Comparison of ENCODE assay signal across 7 mouse cellular contexts in genomic region chr11:49794342-49795144, GRCm38 (mm10). TPM values are rescaled to one million over a fixed set of nuclear protein-coding genes. Genes with fewer than 3 reads are reported as not detected.
A peak's percentile ranks its signal among the peaks of the same experiment; 100 is the strongest.
DNase-seq lines count a peak whose midpoint lies in the region; ATAC-seq and TF ChIP-seq lines count a peak whose summit lies in the region.

No protein-coding gene starts in this region.

- no peak; the same call in 1 of the 2 replicates for ATAC-seq in hindbrain, embryonic 13.5 days (ENCODE audit: low FRiP score)
- ATAC-seq in midbrain, embryonic 16.5 days: peak; percentile 34

- WGBS in hindbrain, embryonic 13.5 days: under 1% methylated on average over 45 of the region's 45 CpGs
- WGBS in midbrain, embryonic 16.5 days: under 1% methylated on average over 45 of the region's 45 CpGs

- H3K9ac ChIP-seq in hindbrain, embryonic 13.5 days: peak overlapping the region; percentile 82
- H3K9ac ChIP-seq in midbrain, embryonic 16.5 days (ENCODE audit: low read depth, low read length): peak overlapping the region; percentile 78

- no peaks in the 10 kb centered on the region for H3K36me3 ChIP-seq in hindbrain, embryonic 13.5 days
- no peaks in the 10 kb centered on the region for H3K36me3 ChIP-seq in midbrain, embryonic 16.5 days (ENCODE audit: control insufficient read depth, insufficient read depth, low read length)

- DNase-seq in R1 (ENCODE audit: low read depth, low spot score) (peak; percentile 52), liver (peak; percentile 12), adipocyte (ENCODE audit: low spot score) (no peak)
- peak; percentile 15 for DNase-seq in brain, embryonic 14.5 days (ENCODE audit: low read depth)
- DNase-seq in gastrocnemius, adult 2 months: peak; percentile 76

- no peak for TF ChIP-seq POLR2A in brain, embryonic 14.5 days (IDR thresholded peaks at IDR 0.05; ENCODE audit: borderline replicate concordance, extremely low read depth, insufficient read depth, insufficient read length, poor library complexity, severe bottlenecking)

- no peaks in the 10 kb centered on the region for H3K9me3 ChIP-seq in hindbrain, embryonic 13.5 days
- 0 out of 2 replicates have a peak, but pooled peaks cover 2% of the 10 kb centered on the region for H3K9me3 ChIP-seq in midbrain, embryonic 16.5 days (replicated peaks; ENCODE audit: control insufficient read depth, low read length, poor library complexity, severe bottlenecking)

- intact Hi-C loops in gastrocnemius, adult 2 months (cut with DNase I): loop anchor here (10.0 kb wide), 1 partner anchor 70 kb away; no protein-coding TSS in a partner anchor

- H3K27me3 ChIP-seq in hindbrain, embryonic 13.5 days: peaks cover 27% of the 10 kb centered on the region
- H3K27me3 ChIP-seq in midbrain, embryonic 16.5 days (ENCODE audit: control insufficient read depth, insufficient read depth, low read depth, low read length): 0 out of 2 replicates have a peak, but pooled peaks cover 2% of the 10 kb centered on the region

- peak overlapping the region; percentile 84 for H3K27ac ChIP-seq in gastrocnemius, adult 2 months
- H3K27ac ChIP-seq in hindbrain, embryonic 13.5 days: no peak overlapping the region
- H3K27ac ChIP-seq in midbrain, embryonic 16.5 days (ENCODE audit: low read length): peak overlapping the region; percentile 51; the same call in 1 of the 2 replicates

- H3K4me3 ChIP-seq in gastrocnemius, adult 2 months: peak overlapping the region; percentile 69
- H3K4me3 ChIP-seq in hindbrain, embryonic 13.5 days: peak overlapping the region; percentile 64
- H3K4me3 ChIP-seq in midbrain, embryonic 16.5 days (ENCODE audit: low read depth, low read length): peak overlapping the region; percentile 62

- H3K4me1 ChIP-seq in hindbrain, embryonic 13.5 days (replicated peaks): peaks cover 17% of the 10 kb centered on the region
- peaks cover 6% of the 10 kb centered on the region for H3K4me1 ChIP-seq in midbrain, embryonic 16.5 days (ENCODE audit: control insufficient read depth, insufficient read depth, low read length)

- H3K4me2 ChIP-seq in hindbrain, embryonic 13.5 days: peak overlapping the region; percentile 90
- H3K4me2 ChIP-seq in midbrain, embryonic 16.5 days (ENCODE audit: low read length): peak overlapping the region; percentile 88

- no peak for TF ChIP-seq CTCF in brain, embryonic 14.5 days (IDR thresholded peaks at IDR 0.05; ENCODE audit: borderline replicate concordance, extremely low read depth, insufficient read depth, insufficient read length)
- no peak for TF ChIP-seq CTCF in gastrocnemius, adult 2 months (IDR thresholded peaks at IDR 0.05)

RNA-seq across cellular contexts. Expression of gene Gfpt2, which starts 0.6 kb away (rescaled TPM):
- polyA plus RNA-seq in brain, embryonic 14.5 days (2012; rRNA removed): 5.5 and 6.7 TPM in 2 replicates
- 10 to 100 TPM in 1 of 2 experiments, 1 to 10 TPM in 1; 7.5 to 11.1 TPM for total RNA-seq in gastrocnemius, adult 2 months (2021)
- polyA plus RNA-seq in hindbrain, embryonic 13.5 days (2015; fragmentation: Nextera tagmentation; extraction: Ambion mirVana): 5.3 and 5.5 TPM in 2 replicates
- polyA plus RNA-seq in midbrain, embryonic 16.5 days (2015; fragmentation: Nextera tagmentation; extraction: Ambion mirVana): 6.6 and 6.8 TPM in 2 replicates

RNA-seq across cellular contexts. Expression of gene Mapk9, which starts 52.0 kb away (rescaled TPM):
- polyA plus RNA-seq in brain, embryonic 14.5 days (2012; rRNA removed): 81.0 and 89.3 TPM in 2 replicates
- total RNA-seq in gastrocnemius, adult 2 months (2021): 10 to 100 TPM; 47.4 to 54.4 TPM
- polyA plus RNA-seq in hindbrain, embryonic 13.5 days (2015; fragmentation: Nextera tagmentation; extraction: Ambion mirVana): 54.0 TPM in 2 replicates
- polyA plus RNA-seq in midbrain, embryonic 16.5 days (2015; fragmentation: Nextera tagmentation; extraction: Ambion mirVana): 64.2 and 71.4 TPM in 2 replicates
